Mouse (Mus musculus) adrenal gland, postnatal 4 days (tissue): ENCODE results near the gene E130116L18Rik. TPM values are rescaled to one million over a fixed set of nuclear protein-coding genes. Genes with fewer than 3 reads are reported as not detected.
"Not testable (repeated sequence)": the region's sequence is repeated elsewhere in the genome, so short reads cannot be mapped to it uniquely, and the experiment has no call there.

ENCODE experiments used
- DNase-seq, 2 experiments: peaks; one replicate each; pipeline ENCODE4 v3.0.0; 2021 to 2022; ENCODE audit warnings: low spot score in 2 of 2, mixed read lengths in 2 of 2
- total RNA-seq, 2 experiments: library from RNA; stranded (reverse); gene quantifications; 2 replicates each; pipeline ENCODE4 v1.2.3; 2021

The E130116L18Rik gene
- total RNA-seq, 2 experiments from 2014 or later, result not detected

DNA sequence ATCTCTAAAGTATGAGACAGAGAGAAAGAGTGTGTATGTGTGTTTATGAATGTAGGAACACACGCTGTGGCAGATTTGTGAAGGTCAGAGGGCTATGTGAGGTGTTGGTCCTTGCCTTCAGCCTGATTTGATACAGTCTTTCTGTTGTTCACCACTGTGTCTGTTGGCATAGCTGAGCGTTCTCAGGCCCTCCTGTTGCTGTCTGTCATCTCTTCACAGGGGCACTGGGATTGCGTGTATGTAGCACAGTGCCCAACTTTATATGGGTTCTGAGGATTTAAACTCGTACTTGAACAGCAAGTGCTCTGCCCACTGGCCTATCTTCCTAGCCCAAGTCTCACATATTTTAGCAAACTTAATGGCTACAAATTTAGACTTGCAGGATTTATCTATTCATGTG is 39.4 kb downstream of the E130116L18Rik start:
- no peak for DNase-seq

DNA sequence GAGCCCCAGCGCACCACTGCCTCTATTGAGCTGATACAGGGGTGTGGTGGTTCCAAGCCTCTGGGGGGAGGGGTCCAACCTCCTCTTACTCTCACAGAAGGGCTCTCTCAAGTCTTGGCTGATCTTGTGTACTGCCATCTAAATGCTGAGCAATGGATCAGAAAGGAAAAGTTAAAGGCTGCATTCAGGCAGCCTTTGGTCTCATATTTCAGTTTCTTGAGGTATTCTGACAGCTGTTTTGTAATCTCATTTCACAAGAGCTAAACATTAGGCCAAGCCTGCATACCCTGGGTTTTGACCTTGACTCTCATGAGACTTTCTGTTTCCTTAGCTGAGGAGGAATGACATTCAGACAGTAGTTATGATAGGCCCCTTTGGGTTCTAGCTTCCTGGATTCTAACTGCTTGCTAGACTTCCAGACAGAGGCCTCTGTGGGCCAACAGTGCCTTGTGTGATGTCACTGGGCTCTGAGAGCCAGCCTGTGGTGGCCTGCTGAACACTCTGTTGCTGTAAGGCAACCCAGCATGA is 41.9 kb downstream of the E130116L18Rik start, which contains the start of gene Galntl5:
Gene Galntl5, plus strand, starts transcription at position 457 of the 528 bp plus-strand sequence.
- DNase-seq, result no peak

DNA sequence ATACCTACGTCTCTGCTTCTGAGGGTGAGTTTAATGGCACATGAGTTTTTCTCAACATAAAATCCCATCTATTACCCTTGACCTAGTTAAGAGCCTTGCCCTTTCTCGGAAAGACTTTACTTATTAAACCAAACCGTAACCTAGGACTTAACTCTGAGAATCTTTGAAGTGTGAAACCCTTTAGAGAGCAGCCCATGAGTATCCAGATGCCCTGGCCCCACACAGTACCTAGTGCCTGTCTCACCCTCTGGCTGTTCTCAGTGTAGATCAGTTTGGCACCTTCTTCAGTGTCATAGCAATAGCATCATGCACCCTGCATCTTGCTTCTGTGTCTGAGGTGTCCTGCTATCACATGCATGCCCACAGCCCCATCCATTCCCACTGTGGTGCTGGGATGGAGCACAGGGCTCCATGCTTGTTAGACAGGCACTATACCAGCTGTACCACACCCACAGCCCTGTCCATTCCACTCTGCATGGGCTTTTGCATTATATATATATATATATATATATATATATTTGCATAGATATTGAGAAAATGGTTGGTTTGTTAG is 42.9 kb downstream of the E130116L18Rik start:
- no peak for DNase-seq

DNA sequence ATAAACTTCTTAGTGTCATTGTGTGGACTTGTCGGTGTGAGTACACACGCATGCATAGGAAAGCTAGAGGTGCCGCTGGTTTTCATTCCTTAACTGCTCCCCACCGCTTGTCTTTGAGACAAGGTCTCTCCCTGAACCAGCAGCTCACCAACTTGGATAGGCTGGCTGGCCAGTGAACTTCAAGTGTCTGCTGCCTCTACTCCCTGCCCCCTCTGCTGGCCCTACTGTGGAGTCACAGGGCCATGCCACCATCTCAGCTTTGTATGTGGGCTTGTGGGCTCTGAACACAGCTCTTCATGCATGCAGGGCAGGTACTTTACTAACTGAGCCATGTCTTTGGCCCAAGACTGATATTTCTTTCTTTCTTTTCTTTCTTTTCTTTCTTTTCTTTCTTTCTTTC is 43.7 kb downstream of the E130116L18Rik start:
- DNase-seq, result no peak

DNA sequence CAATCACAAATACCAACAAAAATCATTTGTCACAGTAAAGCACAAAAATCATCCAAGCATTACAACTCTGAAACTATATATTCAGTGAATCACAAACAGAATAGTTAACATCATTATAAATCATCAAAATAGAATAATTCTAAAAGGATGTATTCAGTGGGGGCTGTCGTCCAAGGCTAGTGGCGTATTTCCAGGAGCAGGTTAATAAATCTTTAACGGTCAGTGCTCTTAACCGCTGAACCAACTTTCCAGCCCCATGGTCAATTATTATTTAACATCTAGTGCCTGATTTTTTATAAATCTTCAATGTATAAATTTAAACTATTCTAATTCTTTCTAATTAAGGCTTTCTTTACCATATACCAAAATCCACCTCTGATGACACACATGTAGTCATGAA is 44.4 kb downstream of the E130116L18Rik start:
- not testable (repeated sequence) for DNase-seq

DNA sequence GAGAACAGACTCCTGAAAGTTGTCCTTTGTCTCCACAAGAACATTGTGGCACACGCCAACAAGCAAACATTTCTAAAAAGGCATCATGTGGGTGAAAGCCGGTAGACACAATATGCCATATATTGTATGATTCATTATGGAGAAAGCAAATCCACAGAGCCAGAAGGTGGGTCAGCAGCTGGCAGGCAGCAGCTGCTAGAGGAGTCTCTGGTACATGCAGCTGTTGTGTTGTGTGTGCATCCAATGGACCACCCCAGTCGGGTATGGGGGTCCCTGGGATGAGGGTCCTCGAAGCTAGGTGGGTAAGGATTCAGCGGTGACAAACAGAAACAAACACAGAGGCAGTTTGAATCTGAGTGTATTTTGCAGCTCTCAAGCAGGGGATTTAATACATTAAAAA is 45.0 kb downstream of the E130116L18Rik start:
- DNase-seq, result not testable (repeated sequence)

Other genes with a start within 250 kb of the E130116L18Rik start
- 10 to 100 TPM; 50.0 to 55.4 TPM for gene Prkag2, start 122.5 kb downstream of the E130116L18Rik start, total RNA-seq
- not detected for gene Galntl5, start 41.7 kb downstream of the E130116L18Rik start, total RNA-seq
- gene Galnt11, start 1.2 kb downstream of the E130116L18Rik start, total RNA-seq, result 10 to 100 TPM; 43.1 to 63.7 TPM